Mouse (Mus musculus): ENCODE data around the gene Ints3.

DNA sequence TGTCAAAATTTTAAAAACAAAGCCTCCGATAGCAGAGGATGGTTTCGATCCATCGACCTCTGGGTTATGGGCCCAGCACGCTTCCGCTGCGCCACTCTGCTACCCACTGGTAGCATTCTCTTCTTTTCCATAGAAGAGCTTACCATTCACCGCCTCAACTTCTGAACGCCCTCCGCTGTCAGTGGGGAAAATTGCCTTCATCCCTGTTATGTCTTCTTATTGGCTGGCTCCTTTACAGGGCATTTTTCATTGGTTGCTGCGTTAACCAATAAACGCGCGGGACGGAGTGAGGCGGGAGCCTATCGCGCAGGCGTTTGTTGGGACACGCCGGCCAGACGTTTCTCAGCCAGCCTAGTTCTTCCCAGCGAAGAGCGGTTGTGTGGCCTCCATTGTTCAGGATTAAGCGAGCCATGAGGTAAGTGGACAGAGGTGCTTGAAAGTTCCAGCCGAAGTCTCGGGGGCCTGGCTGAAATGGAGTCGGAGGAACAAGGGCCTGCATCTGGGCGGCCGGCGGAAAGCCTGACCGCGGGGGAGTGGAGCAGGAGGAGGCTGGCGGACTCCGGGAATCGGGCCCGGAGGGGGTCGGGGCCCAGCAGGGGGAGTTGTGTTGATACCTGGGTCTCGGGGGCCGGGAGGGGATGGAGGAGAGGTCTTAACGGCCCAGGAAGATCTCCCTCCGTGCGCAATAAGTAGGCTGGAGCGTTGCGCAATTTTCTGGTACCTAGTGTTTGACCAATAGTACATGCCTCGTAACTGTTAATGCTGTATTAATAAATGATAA lies 42.6 kb upstream of the Ints3 start, which contains the start of gene Ilf2:
- TF ChIP-seq CTCF (IDR thresholded peaks at IDR 0.05; ENCODE audit: low read depth) (peak; percentile 68), EP300 (optimal IDR thresholded peaks at IDR 0.05) (peak; percentile 95)

Data from stomach, postnatal 0 days (tissue).